Mouse (Mus musculus) myocyte (in vitro differentiated cells): Measurements from ENCODE around the gene Mlf2. TPM values are rescaled to one million over a fixed set of nuclear protein-coding genes. Genes with fewer than 3 reads are reported as not detected.
A peak's percentile ranks its signal among the peaks of the same experiment; 100 is the strongest.

Experiments
- H3K27me3 ChIP-seq: one replicate; pipeline ENCODE4 v1.6.1; 2011; ENCODE audit not compliant: control insufficient read depth, insufficient read depth, insufficient read length
- H3K36me3 ChIP-seq: one replicate; pipeline ENCODE4 v1.6.1; 2011; ENCODE audit not compliant: control insufficient read depth, insufficient read depth
- H3K4me2 ChIP-seq: one replicate; pipeline ENCODE4 v1.6.1; 2011; ENCODE audit warnings: low read depth, control low read depth
- H3K4me3 ChIP-seq: one replicate; pipeline ENCODE4 v1.5.1; 2011; ENCODE audit warnings: mild to moderate bottlenecking, control low read depth, moderate library complexity
- H3K79me2 ChIP-seq: one replicate; pipeline ENCODE4 v1.6.1; 2011; ENCODE audit not compliant: control insufficient read depth, insufficient read depth
- H3ac ChIP-seq: one replicate; pipeline ENCODE4 v1.6.1; 2011; ENCODE audit not compliant: control insufficient read depth, insufficient read length
- CEBPB ChIP-seq: IDR thresholded peaks from 2 replicates; pipeline ENCODE4 v1.6.1; 2011; ENCODE audit warnings: mild to moderate bottlenecking, moderate library complexity; ENCODE audit not compliant: poor library complexity, insufficient read depth, severe bottlenecking
- E2F4 ChIP-seq: IDR thresholded peaks from one replicate; pipeline ENCODE4 v1.6.1; 2011; ENCODE audit warnings: mild to moderate bottlenecking, control low read depth, moderate library complexity; ENCODE audit not compliant: insufficient read depth
- MAX ChIP-seq: IDR thresholded peaks from one replicate; pipeline ENCODE4 v1.6.1; 2011; ENCODE audit warnings: low read depth, mild to moderate bottlenecking, control low read depth
- MYOD1 ChIP-seq, 3 experiments: IDR thresholded peaks; one replicate each; pipeline ENCODE4 v1.6.1; 2011; ENCODE audit warnings: control low read depth in 2 of 3, low read depth in 2 of 3, mild to moderate bottlenecking in 2 of 3, moderate library complexity in 1 of 3; ENCODE audit not compliant: insufficient read length in 2 of 3, control insufficient read depth in 1 of 3
- MYOG ChIP-seq, 3 experiments: IDR thresholded peaks; one replicate each; pipeline ENCODE4 v1.6.1; 2011; ENCODE audit warnings: control low read depth in 2 of 3, low read depth in 2 of 3, mild to moderate bottlenecking in 2 of 3; ENCODE audit not compliant: insufficient read length in 2 of 3, control insufficient read depth in 1 of 3, insufficient read depth in 1 of 3
- POLR2A ChIP-seq: IDR thresholded peaks from one replicate; pipeline ENCODE4 v1.6.1; 2011; ENCODE audit warnings: low read depth, mild to moderate bottlenecking, control low read depth, moderate library complexity; ENCODE audit not compliant: insufficient read length
- POLR2AphosphoS2 ChIP-seq: IDR thresholded peaks from one replicate; pipeline ENCODE4 v1.6.1; 2011; ENCODE audit warnings: low read depth, control low read depth; ENCODE audit not compliant: insufficient read length
- REST ChIP-seq: IDR thresholded peaks from one replicate; pipeline ENCODE4 v1.6.1; 2011; ENCODE audit warnings: mild to moderate bottlenecking, control low read depth, moderate library complexity; ENCODE audit not compliant: insufficient read depth, insufficient read length
- SRF ChIP-seq: IDR thresholded peaks from one replicate; pipeline ENCODE4 v1.6.1; 2011; ENCODE audit warnings: low read depth; ENCODE audit not compliant: control insufficient read depth, insufficient read length
- TCF12 ChIP-seq: IDR thresholded peaks from one replicate; pipeline ENCODE4 v1.6.1; 2011; ENCODE audit warnings: mild to moderate bottlenecking, control low read depth; ENCODE audit not compliant: poor library complexity, insufficient read depth, severe bottlenecking
- TCF3 ChIP-seq: IDR thresholded peaks from one replicate; pipeline ENCODE4 v1.6.1; 2011; ENCODE audit warnings: low read depth, control low read depth; ENCODE audit not compliant: insufficient read length
- USF1 ChIP-seq: IDR thresholded peaks from one replicate; pipeline ENCODE4 v1.6.1; 2011; ENCODE audit warnings: low read depth, mild to moderate bottlenecking, control low read depth, moderate library complexity
- polyA plus RNA-seq: library from polyadenylated mRNA; unstranded; fragments of >200 nt; fragmentation: generic; extraction: Trizol; gene quantifications from one replicate; pipeline ENCODE4 v1.2.1, GENCODE M21; 2012; ENCODE audit warnings: missing spikeins

Gene Mlf2
- polyA plus RNA-seq, 1 experiment = 384 TPM

GRCm38 (mm10) chr6:124904991-124905860 is 26.0 kb upstream of the Mlf2 start:
- H3K36me3 ChIP-seq = no peaks in the 10 kb centered on the region
- H3K79me2 ChIP-seq = no peaks in the 10 kb centered on the region
- H3ac ChIP-seq = no peak overlapping the region
- no peaks in the 10 kb centered on the region for H3K27me3 ChIP-seq
- TF ChIP-seq POLR2A (no peak), POLR2AphosphoS2 (no peak), TCF3 (no peak), MAX (no peak), USF1 (no peak), E2F4 (no peak), SRF (no peak), CEBPB (no peak)
- no peak overlapping the region for H3K4me3 ChIP-seq
- H3K4me2 ChIP-seq = peak overlapping the region; percentile 66

GRCm38 (mm10) chr6:124907767-124908166 is 23.4 kb upstream of the Mlf2 start:
- Histone ChIP-seq H3K79me2 (no peaks in the 10 kb centered on the region), H3K27me3 (no peaks in the 10 kb centered on the region), H3K4me2 (no peak overlapping the region), H3K36me3 (peaks cover 4% of the 10 kb centered on the region), H3ac (no peak overlapping the region), H3K4me3 (no peak overlapping the region)
- no peak for TF ChIP-seq REST
- no peak for TF ChIP-seq USF1
- TF ChIP-seq CEBPB = no peak
- no peak for TF ChIP-seq E2F4
- no peak for TF ChIP-seq TCF3
- TF ChIP-seq MYOG (IDR thresholded peaks at IDR 0.05; ENCODE audit: control insufficient read depth in 1 of 3, insufficient read depth in 1 of 3, insufficient read length in 2 of 3, low read depth in 2 of 3) = no peak
- no peak for TF ChIP-seq SRF
- no peak for TF ChIP-seq MYOD1 (IDR thresholded peaks at IDR 0.05; ENCODE audit: control insufficient read depth in 1 of 3, insufficient read length in 2 of 3, low read depth in 2 of 3)
- TF ChIP-seq MAX = no peak
- no peak for TF ChIP-seq POLR2AphosphoS2
- no peak for TF ChIP-seq TCF12
- no peak for TF ChIP-seq POLR2A

- Histone ChIP-seq H3ac (no peak overlapping the region), H3K79me2 (no peaks in the 10 kb centered on the region), H3K4me3 (no peak overlapping the region), H3K4me2 (no peak overlapping the region), H3K36me3 (peaks cover 16% of the 10 kb centered on the region), H3K27me3 (no peaks in the 10 kb centered on the region)
- TF ChIP-seq MYOG (IDR thresholded peaks at IDR 0.05; ENCODE audit: control insufficient read depth in 1 of 3, insufficient read depth in 1 of 3, insufficient read length in 2 of 3, low read depth in 2 of 3) = no peak
- no peak for TF ChIP-seq CEBPB
- no peak for TF ChIP-seq POLR2A
- TF ChIP-seq MAX = no peak
- TF ChIP-seq USF1 = no peak
- no peak for TF ChIP-seq TCF12
- TF ChIP-seq TCF3 = no peak
- TF ChIP-seq MYOD1 (IDR thresholded peaks at IDR 0.05; ENCODE audit: control insufficient read depth in 1 of 3, insufficient read length in 2 of 3, low read depth in 2 of 3) = no peak
- TF ChIP-seq POLR2AphosphoS2 = no peak
- no peak for TF ChIP-seq REST
- TF ChIP-seq E2F4 = no peak
- TF ChIP-seq SRF = no peak
Measured at GRCm38 (mm10) chr6:124910032-124910431, 21.2 kb upstream of the Mlf2 start.

- Histone ChIP-seq H3K4me2 (no peak within 1 kb of the TSS), H3K36me3 (peaks cover 16% of the 10 kb centered on the region), H3ac (no peak within 1 kb of the TSS), H3K27me3 (no peaks in the 10 kb centered on the region), H3K79me2 (peaks cover 14% of the 10 kb centered on the region), H3K4me3 (no peak within 1 kb of the TSS)
- TF ChIP-seq CEBPB = no peak
- TF ChIP-seq POLR2AphosphoS2 = peak; percentile 57
- TF ChIP-seq REST = no peak
- TF ChIP-seq USF1 = no peak
Measured at GRCm38 (mm10) chr6:124911533-124912218, 19.5 kb upstream of the Mlf2 start, which contains the start of gene Lag3. Gene Lag3, minus strand, starts transcription at chr6:124911705.

- Histone ChIP-seq H3K4me3 (no peak overlapping the region), H3K79me2 (peaks cover 19% of the 10 kb centered on the region), H3K27me3 (no peaks in the 10 kb centered on the region), H3ac (no peak overlapping the region), H3K4me2 (no peak overlapping the region), H3K36me3 (peaks cover 16% of the 10 kb centered on the region)
- no peak for TF ChIP-seq SRF
- no peak for TF ChIP-seq MYOD1 (IDR thresholded peaks at IDR 0.05; ENCODE audit: control insufficient read depth in 1 of 3, insufficient read length in 2 of 3, low read depth in 2 of 3)
- TF ChIP-seq MAX = no peak
- no peak for TF ChIP-seq TCF12
- TF ChIP-seq POLR2A = no peak
- no peak for TF ChIP-seq E2F4
- no peak for TF ChIP-seq MYOG (IDR thresholded peaks at IDR 0.05; ENCODE audit: control insufficient read depth in 1 of 3, insufficient read depth in 1 of 3, insufficient read length in 2 of 3, low read depth in 2 of 3)
- no peak for TF ChIP-seq CEBPB
- TF ChIP-seq USF1 = no peak
- no peak for TF ChIP-seq POLR2AphosphoS2
- TF ChIP-seq TCF3 = no peak
- no peak for TF ChIP-seq REST
Measured at GRCm38 (mm10) chr6:124913214-124913613, 18.0 kb upstream of the Mlf2 start.
